Mouse (Mus musculus) monocyte, adult 59 days (primary cell): Measurements from ENCODE around the gene Dok4. TPM values are rescaled to one million over a fixed set of nuclear protein-coding genes. Genes with fewer than 3 reads are reported as not detected.

Experiments
- total RNA-seq, 2 experiments: library from RNA; stranded (reverse); gene quantifications; one replicate each; pipeline ENCODE4 v1.2.4; 2023

The Dok4 gene
- total RNA-seq = 1 to 10 TPM; 3.0 to 3.3 TPM

GRCm38 (mm10) chr8:94876197-94876730 lies at the start of gene Dok4:
Gene Dok4, minus strand, starts transcription at chr8:94876330.

GRCm38 (mm10) chr8:94923405-94923804 lies 47.3 kb upstream of the Dok4 start, which contains the start of gene Adgrg5:
Gene Adgrg5, plus strand, starts transcription at chr8:94923694.

GRCm38 (mm10) chr8:94917851-94918495 lies 41.8 kb upstream of the Dok4 start, which contains the start of gene Ccdc102a:
Gene Ccdc102a, minus strand, starts transcription at chr8:94918098.

GRCm38 (mm10) chr8:94857346-94858173 lies 18.6 kb downstream of the Dok4 start, which contains the start of gene Polr2c:
Gene Polr2c, plus strand, starts transcription at chr8:94857450.

DNA sequence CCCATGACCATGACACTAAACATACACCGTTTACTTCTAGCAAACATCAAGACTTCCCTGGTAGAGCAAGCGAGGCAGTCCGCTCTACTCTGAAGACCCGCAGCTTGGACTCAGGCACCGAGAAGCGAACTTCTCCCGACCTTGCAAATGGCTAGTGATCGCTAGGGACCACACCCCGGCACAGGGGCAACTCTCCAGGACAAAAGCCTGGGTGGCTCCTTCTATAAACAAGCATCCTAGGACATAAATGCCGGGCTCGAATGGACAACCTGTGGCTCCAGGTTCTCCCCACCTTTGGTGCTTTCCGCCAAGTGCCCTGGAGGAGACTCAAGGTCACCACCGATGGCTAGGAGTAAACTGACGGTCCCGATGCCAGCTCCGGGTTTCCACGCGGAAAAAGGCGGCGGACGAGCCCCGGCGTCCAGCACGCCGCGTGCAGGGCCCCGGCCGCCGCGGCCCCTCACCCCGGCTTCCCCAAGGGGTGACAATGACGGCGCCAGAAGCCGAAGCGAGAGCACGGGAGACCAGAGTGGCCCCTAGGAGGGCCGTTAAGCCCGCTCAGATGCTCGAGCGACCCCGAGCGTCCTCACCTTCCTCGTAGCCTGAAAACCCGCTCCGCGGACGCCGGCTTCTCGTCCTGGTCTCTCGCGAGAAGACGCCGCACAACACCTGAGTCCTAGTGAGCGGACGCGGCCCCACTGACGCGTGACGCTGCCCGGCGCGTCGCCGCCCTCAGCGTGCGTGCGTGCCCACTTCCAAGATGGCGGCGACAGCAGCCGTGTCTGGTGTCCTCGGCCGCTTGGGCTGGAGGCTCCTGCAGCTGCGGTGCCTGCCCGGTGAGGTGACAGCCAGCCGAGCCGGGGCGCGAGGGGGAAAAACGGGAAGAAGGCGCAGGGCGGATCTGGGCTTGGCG lies 38.2 kb downstream of the Dok4 start, which contains the start of the genes Coq9 and Ciapin1:
Coq9 (plus strand) TSS at position 660 of the 913 bp plus-strand sequence.
Ciapin1 (minus strand) TSS at position 697 of the 913 bp plus-strand sequence.

Other genes starting within 250 kb of the Dok4 start
- gene Arl2bp, start 209.7 kb downstream of the Dok4 start, total RNA-seq = 10 to 100 TPM; 36.9 to 39.2 TPM
- gene Pllp, start 180.1 kb downstream of the Dok4 start, total RNA-seq = not detected
- gene Ccl22, start 130.7 kb downstream of the Dok4 start, total RNA-seq = 1 to 10 TPM in 1 of 2 experiments, under 1 TPM in 1; 0.85 to 2.8 TPM
- under 1 TPM; 0.18 to 0.24 TPM for gene Cx3cl1, start 104.3 kb downstream of the Dok4 start, total RNA-seq
- gene Ccl17, start 65.9 kb downstream of the Dok4 start, total RNA-seq = not detected
- 10 to 100 TPM; 29.1 to 29.5 TPM for gene Coq9, start 38.0 kb downstream of the Dok4 start, total RNA-seq
- 10 to 100 TPM; 27.6 to 37.1 TPM for gene Ciapin1, start 38.0 kb downstream of the Dok4 start, total RNA-seq
- gene Polr2c, start 18.9 kb downstream of the Dok4 start, total RNA-seq = 10 to 100 TPM; 38.4 to 48.2 TPM
- gene Ccdc102a, start 41.8 kb upstream of the Dok4 start, total RNA-seq = 10 to 100 TPM; 24.1 to 24.9 TPM
- 10 to 100 TPM; 65.2 to 67.1 TPM for gene Adgrg5, start 47.4 kb upstream of the Dok4 start, total RNA-seq
- gene Adgrg1, start 98.4 kb upstream of the Dok4 start, total RNA-seq = 1 to 10 TPM; 2.0 to 2.4 TPM
- gene Adgrg3, start 141.4 kb upstream of the Dok4 start, total RNA-seq = under 1 TPM; 0.64 to 0.68 TPM
- gene Drc7, start 178.8 kb upstream of the Dok4 start, total RNA-seq = not detected
- 1 to 10 TPM; 6.3 to 9.9 TPM for gene Katnb1, start 204.9 kb upstream of the Dok4 start, total RNA-seq